ENCODE assay signal across 3 mouse cellular contexts in genomic region chr7:106240484-106241275, GRCm38 (mm10). TPM values are rescaled to one million over a fixed set of nuclear protein-coding genes. Genes with fewer than 3 reads are reported as not detected.
"Had no signal": no experiment of that assay in that cellular context is flagged by ENCODE, and none has a peak within 500 bp of the region (broad histone marks: within the 10 kb centered on the region; RNA-seq: fewer than 3 reads in every experiment).

No protein-coding gene starts in this region.

RNA-seq across cellular contexts. Expression of gene Gvin1, which starts 25.6 kb away (rescaled TPM):
- total RNA-seq: layer of hippocampus, postnatal 14 days had no signal
- polyA plus RNA-seq: hindbrain, embryonic 11.5 days; hindbrain, embryonic 13.5 days had no signal
